Mouse (Mus musculus): ENCODE measurements at regions not wholly inside any gene's neighbourhood (a gene's known extent, or its start where the extent isn't known, plus 50 kb on each side); places are given as distances from the start of the nearest gene placed in this dataset.
A peak's percentile ranks its signal among the peaks of the same experiment; 100 is the strongest.

DNA sequence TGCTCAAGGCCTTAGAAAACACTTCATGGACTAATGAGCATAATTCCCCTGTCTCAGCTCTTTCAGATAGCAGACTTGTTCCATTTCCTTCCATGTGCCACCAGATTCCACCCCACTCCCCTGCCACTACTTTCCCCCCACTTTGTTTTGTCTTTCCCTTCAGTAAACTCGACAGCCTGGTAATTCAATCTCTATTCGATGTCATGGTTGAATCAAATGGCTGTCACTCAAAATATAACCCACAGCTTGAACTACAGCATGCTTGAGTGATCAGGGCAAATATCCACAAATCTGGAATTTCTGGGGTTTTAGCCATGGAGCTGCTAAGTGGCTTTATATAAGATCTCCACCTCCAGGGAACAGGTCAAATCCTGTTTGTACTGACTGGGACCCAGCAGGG is 168.6 kb upstream of the Gdnf start:
- Histone ChIP-seq H3K4me2 (no peak overlapping the region), H3K36me3 (ENCODE audit: control insufficient read depth, insufficient read depth, low read length) (no peaks in the 10 kb centered on the region), H3K27ac (ENCODE audit: low read depth, low read length) (no peak overlapping the region), H3K27me3 (ENCODE audit: control insufficient read depth, insufficient read depth, low read length) (no peaks in the 10 kb centered on the region), H3K9ac (ENCODE audit: low read length) (no peak overlapping the region), H3K9me3 (ENCODE audit: control insufficient read depth, low read length) (no peaks in the 10 kb centered on the region), H3K4me3 (ENCODE audit: low read depth, low read length) (no peak overlapping the region), H3K4me1 (ENCODE audit: control insufficient read depth, insufficient read depth, low read length) (no peaks in the 10 kb centered on the region)
- peak; percentile 44; the same call in 1 of the 2 replicates for ATAC-seq (ENCODE audit: low FRiP score)
- 19% methylated on average over 2 of the region's 2 CpGs for WGBS
- DNase-seq (ENCODE audit: low spot score, missing footprints), result peak; percentile 85

DNA sequence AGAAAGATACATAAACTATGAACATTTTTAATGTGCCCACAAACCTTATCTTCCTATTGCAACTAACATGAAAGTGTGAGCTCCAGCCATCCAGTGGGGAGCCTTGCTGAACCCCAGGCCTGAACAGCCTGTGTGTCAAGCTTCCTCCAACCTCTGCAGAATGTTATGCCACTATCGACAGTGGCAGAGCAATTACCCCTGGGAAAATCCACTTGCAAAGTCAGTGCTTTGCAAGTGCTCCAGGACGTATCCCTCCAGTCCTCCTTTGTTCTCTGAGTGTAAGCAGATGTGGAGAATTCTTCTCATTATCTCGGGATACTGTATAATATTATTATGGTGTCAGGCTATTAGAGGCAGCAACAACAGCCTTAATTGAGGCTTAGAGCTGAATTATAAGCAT is 159.9 kb upstream of the Gdnf start:
- Histone ChIP-seq H3K4me1 (ENCODE audit: control insufficient read depth, insufficient read depth, low read length) (no peaks in the 10 kb centered on the region), H3K9ac (ENCODE audit: low read length) (no peak overlapping the region), H3K4me2 (no peak overlapping the region), H3K27me3 (ENCODE audit: control insufficient read depth, insufficient read depth, low read length) (no peaks in the 10 kb centered on the region), H3K4me3 (ENCODE audit: low read depth, low read length) (no peak overlapping the region), H3K9me3 (ENCODE audit: control insufficient read depth, low read length) (no peaks in the 10 kb centered on the region), H3K27ac (ENCODE audit: low read depth, low read length) (no peak overlapping the region), H3K36me3 (ENCODE audit: control insufficient read depth, insufficient read depth, low read length) (no peaks in the 10 kb centered on the region)
- 62% methylated on average over 3 of the region's 3 CpGs for WGBS
- no peak for ATAC-seq (ENCODE audit: low FRiP score)
- no peak for DNase-seq (ENCODE audit: low spot score, missing footprints)

DNA sequence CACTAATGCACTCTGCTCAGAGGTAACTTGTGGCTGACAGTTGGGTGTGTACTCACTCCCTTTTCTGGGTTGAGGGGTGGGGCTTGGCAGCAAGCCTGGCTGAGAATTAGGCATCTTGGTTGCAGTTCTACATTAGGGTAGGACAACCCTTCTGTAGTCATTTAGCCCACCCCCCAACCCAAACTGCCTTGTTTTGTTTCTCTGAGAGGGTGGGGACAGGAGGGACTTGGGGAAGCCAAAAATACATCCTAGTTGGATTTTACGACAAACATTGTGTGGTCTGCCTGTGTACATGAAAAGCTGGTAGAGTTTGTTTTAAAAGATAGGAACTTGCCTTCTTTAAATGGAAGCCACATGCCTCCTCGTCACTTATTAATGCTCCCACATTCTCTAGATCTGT is 146.8 kb upstream of the Gdnf start:
- Histone ChIP-seq H3K27me3 (ENCODE audit: control insufficient read depth, insufficient read depth, low read length) (no peaks in the 10 kb centered on the region), H3K4me2 (no peak overlapping the region), H3K36me3 (ENCODE audit: control insufficient read depth, insufficient read depth, low read length) (no peaks in the 10 kb centered on the region), H3K9ac (ENCODE audit: low read length) (no peak overlapping the region), H3K4me3 (ENCODE audit: low read depth, low read length) (no peak overlapping the region), H3K9me3 (ENCODE audit: control insufficient read depth, low read length) (no peaks in the 10 kb centered on the region), H3K4me1 (ENCODE audit: control insufficient read depth, insufficient read depth, low read length) (no peaks in the 10 kb centered on the region), H3K27ac (ENCODE audit: low read depth, low read length) (no peak overlapping the region)
- DNase-seq (ENCODE audit: low spot score, missing footprints) (no peak), ATAC-seq (ENCODE audit: low FRiP score) (no peak)
- 84% methylated on average over 2 of the region's 2 CpGs for WGBS

DNA sequence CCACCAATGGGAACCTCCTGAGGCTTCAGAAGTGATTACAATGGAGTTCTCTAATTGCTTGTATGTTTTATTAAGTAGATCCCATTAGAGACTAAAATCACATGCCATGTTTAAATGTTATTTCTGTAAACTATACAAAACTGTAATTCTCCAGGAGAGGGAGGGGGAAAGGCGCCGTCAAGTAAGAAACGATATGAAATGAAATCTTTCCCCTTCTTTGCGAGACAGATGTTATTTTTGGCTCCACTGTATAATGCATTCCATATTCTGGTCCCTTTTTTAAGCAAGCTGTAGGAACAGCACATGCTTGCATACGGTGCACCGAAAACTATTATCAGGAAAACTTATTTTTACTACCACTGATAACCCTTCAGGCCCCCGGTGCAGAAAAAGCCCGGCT is 141.0 kb upstream of the Gdnf start:
- Histone ChIP-seq H3K36me3 (ENCODE audit: control insufficient read depth, insufficient read depth, low read length) (no peaks in the 10 kb centered on the region), H3K4me2 (no peak overlapping the region), H3K27ac (ENCODE audit: low read depth, low read length) (no peak overlapping the region), H3K4me1 (ENCODE audit: control insufficient read depth, insufficient read depth, low read length) (no peaks in the 10 kb centered on the region), H3K9ac (ENCODE audit: low read length) (no peak overlapping the region), H3K9me3 (ENCODE audit: control insufficient read depth, low read length) (no peaks in the 10 kb centered on the region), H3K4me3 (ENCODE audit: low read depth, low read length) (no peak overlapping the region), H3K27me3 (ENCODE audit: control insufficient read depth, insufficient read depth, low read length) (no peaks in the 10 kb centered on the region)
- DNase-seq (ENCODE audit: low spot score, missing footprints) (no peak), ATAC-seq (ENCODE audit: low FRiP score) (no peak)
- 92% methylated on average over 8 of the region's 8 CpGs for WGBS

DNA sequence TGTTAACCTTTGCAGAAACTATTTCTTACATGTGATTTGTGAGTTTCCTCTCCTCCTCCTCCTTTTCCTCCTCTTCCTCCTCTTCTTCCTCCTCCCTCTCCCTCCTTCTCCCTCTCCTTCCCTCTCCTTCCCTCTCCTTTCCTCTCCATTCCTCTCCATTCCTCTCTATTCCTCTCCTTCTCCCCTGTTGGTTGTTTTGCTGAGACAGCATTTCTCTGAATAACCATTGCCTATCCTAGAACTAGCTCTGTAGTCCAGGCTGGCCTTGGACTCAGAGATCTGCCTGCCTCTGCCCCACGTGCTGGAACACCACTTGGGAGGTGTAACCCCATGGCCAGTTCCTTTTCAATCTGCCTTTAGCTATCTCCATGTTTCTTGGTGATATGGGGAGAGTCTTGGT is 133.7 kb upstream of the Gdnf start:
- Histone ChIP-seq H3K27ac (ENCODE audit: low read depth, low read length) (no peak overlapping the region), H3K36me3 (ENCODE audit: control insufficient read depth, insufficient read depth, low read length) (no peaks in the 10 kb centered on the region), H3K9me3 (ENCODE audit: control insufficient read depth, low read length) (no peaks in the 10 kb centered on the region), H3K27me3 (ENCODE audit: control insufficient read depth, insufficient read depth, low read length) (no peaks in the 10 kb centered on the region), H3K4me2 (no peak overlapping the region), H3K4me1 (ENCODE audit: control insufficient read depth, insufficient read depth, low read length) (no peaks in the 10 kb centered on the region), H3K4me3 (ENCODE audit: low read depth, low read length) (no peak overlapping the region), H3K9ac (ENCODE audit: low read length) (no peak overlapping the region)
- whole genome bisulfite sequencing, result 66% methylated on average over 1 of the region's 1 CpGs
- ATAC-seq (ENCODE audit: low FRiP score), result no peak
- no peak for DNase-seq (ENCODE audit: low spot score, missing footprints)

DNA sequence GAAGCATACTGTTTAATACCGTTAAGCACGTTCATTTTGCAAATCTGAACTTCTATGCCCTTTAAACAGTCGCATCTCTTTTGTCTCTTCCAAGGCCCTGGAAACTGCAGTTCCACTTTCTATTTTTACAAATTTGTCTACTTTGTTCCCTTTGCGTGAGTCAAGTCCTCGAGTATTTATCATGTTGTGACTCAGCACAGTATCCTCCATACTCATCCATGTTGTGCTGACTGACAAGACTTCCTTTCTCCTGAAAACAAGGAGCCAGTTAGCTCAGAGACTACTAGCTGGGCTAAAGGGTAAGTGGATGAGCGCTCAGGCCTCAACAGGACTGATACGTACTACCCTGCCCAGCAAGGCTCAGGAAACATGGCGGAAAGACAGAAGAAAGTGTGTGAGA is 131.9 kb upstream of the Gdnf start:
- no peak overlapping the region for H3K4me3 ChIP-seq (ENCODE audit: low read depth, low read length)
- H3K4me1 ChIP-seq (ENCODE audit: control insufficient read depth, insufficient read depth, low read length), result no peaks in the 10 kb centered on the region
- DNase-seq (ENCODE audit: low spot score, missing footprints), result no peak
- H3K36me3 ChIP-seq (ENCODE audit: control insufficient read depth, insufficient read depth, low read length), result no peaks in the 10 kb centered on the region
- no peaks in the 10 kb centered on the region for H3K27me3 ChIP-seq (ENCODE audit: control insufficient read depth, insufficient read depth, low read length)
- no peaks in the 10 kb centered on the region for H3K9me3 ChIP-seq (ENCODE audit: control insufficient read depth, low read length)
- H3K27ac ChIP-seq (ENCODE audit: low read depth, low read length), result no peak overlapping the region
- H3K4me2 ChIP-seq, result no peak overlapping the region
- ATAC-seq (ENCODE audit: low FRiP score), result no peak
- no peak overlapping the region for H3K9ac ChIP-seq (ENCODE audit: low read length)
- 89% methylated on average over 8 of the region's 8 CpGs for WGBS

DNA sequence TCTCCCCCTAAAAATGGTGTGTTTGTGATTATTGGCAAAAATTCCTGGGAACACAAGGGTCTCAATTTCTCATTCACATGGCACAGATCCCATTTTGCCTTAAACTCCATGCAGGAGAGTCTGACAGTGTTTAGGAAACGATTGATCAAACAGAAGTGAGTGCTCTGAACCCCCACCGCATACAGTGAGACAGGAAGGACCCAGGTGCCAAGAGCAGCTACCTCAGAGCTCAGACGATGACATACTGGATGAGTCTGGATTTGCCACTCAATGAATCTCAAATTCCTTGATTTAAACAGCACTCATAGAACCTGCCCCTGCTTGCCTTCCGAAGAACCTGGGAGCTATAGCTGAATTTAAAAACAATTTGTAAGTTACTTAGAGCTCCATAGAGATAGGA is 129.6 kb upstream of the Gdnf start:
- WGBS, result 85% methylated on average over 4 of the region's 4 CpGs
- H3K9ac ChIP-seq (ENCODE audit: low read length), result no peak overlapping the region
- H3K4me2 ChIP-seq, result no peak overlapping the region
- H3K9me3 ChIP-seq (ENCODE audit: control insufficient read depth, low read length), result no peaks in the 10 kb centered on the region
- H3K27ac ChIP-seq (ENCODE audit: low read depth, low read length), result no peak overlapping the region
- no peaks in the 10 kb centered on the region for H3K27me3 ChIP-seq (ENCODE audit: control insufficient read depth, insufficient read depth, low read length)
- ATAC-seq (ENCODE audit: low FRiP score), result no peak
- no peaks in the 10 kb centered on the region for H3K36me3 ChIP-seq (ENCODE audit: control insufficient read depth, insufficient read depth, low read length)
- H3K4me1 ChIP-seq (ENCODE audit: control insufficient read depth, insufficient read depth, low read length), result 0 out of 2 replicates have a peak, but pooled peaks cover 2% of the 10 kb centered on the region
- no peak overlapping the region for H3K4me3 ChIP-seq (ENCODE audit: low read depth, low read length)
- no peak for DNase-seq (ENCODE audit: low spot score, missing footprints)

DNA sequence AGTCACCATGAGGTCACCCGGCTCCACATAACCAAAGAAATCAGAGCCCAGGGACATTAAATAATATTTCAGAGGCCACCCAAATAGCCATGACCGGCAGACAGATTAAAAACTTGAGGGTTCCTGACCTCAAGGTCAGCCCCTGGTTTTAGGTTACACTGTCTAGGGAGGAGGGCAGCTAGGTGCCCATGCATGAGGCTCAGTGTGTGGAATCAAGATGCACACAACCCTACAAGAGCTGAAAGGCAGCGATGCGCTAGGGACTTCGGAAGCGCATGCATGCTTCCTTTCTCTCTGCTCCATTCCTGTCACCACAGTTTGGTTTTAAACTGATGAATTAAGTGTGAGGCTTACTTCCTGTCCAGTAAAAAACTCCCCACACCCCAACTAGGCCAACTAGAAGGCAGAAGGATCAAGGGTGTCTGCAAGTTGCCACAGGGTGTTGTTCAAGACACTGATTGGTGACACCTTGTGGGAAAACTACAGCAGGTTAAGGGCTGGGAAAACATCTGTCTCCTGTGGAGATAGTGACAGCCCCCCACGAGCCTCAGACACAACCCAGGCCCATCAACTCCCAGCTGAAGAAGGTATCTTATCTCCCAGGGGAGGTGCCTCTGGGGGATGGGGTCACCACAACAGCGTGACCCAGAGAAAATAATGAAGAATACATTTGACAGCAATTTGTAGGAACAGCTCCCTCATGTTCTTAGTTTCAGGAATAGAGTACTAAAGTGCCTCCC is 127.2 kb upstream of the Gdnf start:
- DNase-seq (ENCODE audit: low spot score, missing footprints) (no peak), ATAC-seq (ENCODE audit: low FRiP score) (no peak)
- WGBS, result 71% methylated on average over 8 of the region's 8 CpGs
- Histone ChIP-seq H3K9me3 (ENCODE audit: control insufficient read depth, low read length) (no peaks in the 10 kb centered on the region), H3K4me2 (no peak overlapping the region), H3K9ac (ENCODE audit: low read length) (no peak overlapping the region), H3K36me3 (ENCODE audit: control insufficient read depth, insufficient read depth, low read length) (no peaks in the 10 kb centered on the region), H3K27me3 (ENCODE audit: control insufficient read depth, insufficient read depth, low read length) (no peaks in the 10 kb centered on the region), H3K27ac (ENCODE audit: low read depth, low read length) (no peak overlapping the region), H3K4me3 (ENCODE audit: low read depth, low read length) (no peak overlapping the region), H3K4me1 (ENCODE audit: control insufficient read depth, insufficient read depth, low read length) (0 out of 2 replicates have a peak, but pooled peaks cover 2% of the 10 kb centered on the region)

DNA sequence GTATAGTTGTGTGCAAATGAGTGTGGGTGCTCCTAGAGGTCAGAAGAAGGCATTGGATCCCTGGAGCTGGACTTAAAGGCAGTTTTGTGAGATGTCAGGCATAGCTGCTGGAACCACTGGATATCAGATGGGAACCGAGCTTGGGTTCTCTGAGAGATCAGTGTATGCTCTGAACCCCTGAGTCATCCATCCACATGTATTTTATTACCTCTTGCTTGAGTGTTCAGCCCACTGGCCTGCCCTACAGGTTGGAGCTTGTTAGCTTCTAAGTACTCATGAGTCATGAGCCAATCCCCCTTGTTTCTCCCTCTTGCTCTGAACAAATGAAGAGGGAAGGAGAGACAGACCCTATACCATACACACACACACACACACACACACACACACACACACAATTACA is 119.4 kb upstream of the Gdnf start:
- Histone ChIP-seq H3K4me1 (ENCODE audit: control insufficient read depth, insufficient read depth, low read length) (no peaks in the 10 kb centered on the region), H3K9ac (ENCODE audit: low read length) (no peak overlapping the region), H3K9me3 (ENCODE audit: control insufficient read depth, low read length) (no peaks in the 10 kb centered on the region), H3K4me3 (ENCODE audit: low read depth, low read length) (no peak overlapping the region), H3K4me2 (no peak overlapping the region), H3K27me3 (ENCODE audit: control insufficient read depth, insufficient read depth, low read length) (no peaks in the 10 kb centered on the region), H3K36me3 (ENCODE audit: control insufficient read depth, insufficient read depth, low read length) (no peaks in the 10 kb centered on the region), H3K27ac (ENCODE audit: low read depth, low read length) (no peak overlapping the region)
- ATAC-seq (ENCODE audit: low FRiP score) (no peak), DNase-seq (ENCODE audit: low spot score, missing footprints) (no peak)
- WGBS, result 91% methylated on average over 1 of the region's 1 CpGs
